Mouse (Mus musculus) kidney, embryonic 16.5 days (tissue): ENCODE data around the gene 9030612E09Rik. TPM values are rescaled to one million over a fixed set of nuclear protein-coding genes. Genes with fewer than 3 reads are reported as not detected.

Experiments used
- polyA plus RNA-seq: library from polyadenylated mRNA; unstranded; fragments of >200 nt; fragmentation: Nextera tagmentation; extraction: Ambion mirVana; gene quantifications from 2 replicates; pipeline ENCODE4 v1.2.1, GENCODE M21; 2015

9030612E09Rik gene
- polyA plus RNA-seq, 1 experiment from 2014 or later: 0.60 TPM

Other genes starting within 250 kb of the 9030612E09Rik start
- gene Sobp, start 174 bp upstream of the 9030612E09Rik start, polyA plus RNA-seq: 1.1 and 1.5 TPM in 2 replicates
- gene Pdss2, start 46.8 kb downstream of the 9030612E09Rik start, polyA plus RNA-seq: 16.4 and 18.0 TPM in 2 replicates